Mouse (Mus musculus) heart, postnatal 0 days (tissue): ENCODE results near the gene Ddx39b. TPM values are rescaled to one million over a fixed set of nuclear protein-coding genes. Genes with fewer than 3 reads are reported as not detected.
"Not testable (repeated sequence)": the region's sequence is repeated elsewhere in the genome, so short reads cannot be mapped to it uniquely, and the experiment has no call there.

Experiments
- ATAC-seq: fragments of 200-750 bp; cut with Nextera tagmentation; 2 replicates; pipeline ENCODE4 v1.8.0; 2017; ENCODE audit warnings: low read depth, moderate number of reproducible peaks, moderate library complexity; ENCODE audit not compliant: insufficient read depth
- DNase-seq: peaks from one replicate; pipeline ENCODE4 v3.0.0-alpha.2; 2016; ENCODE audit warnings: low spot score
- H3K27ac ChIP-seq: fragments of 300-500 bp; sonication (generic); 2 replicates; pipeline ENCODE4 v1.5.1; 2014; ENCODE audit warnings: low read depth, mild to moderate bottlenecking
- H3K27me3 ChIP-seq: fragments of 300-500 bp; sonication (generic); 2 replicates; pipeline ENCODE4 v1.6.1; 2014; ENCODE audit warnings: low read length, mixed read lengths; ENCODE audit not compliant: control insufficient read depth, insufficient read depth
- H3K36me3 ChIP-seq: fragments of 300-500 bp; sonication (generic); replicated peaks from 2 replicates; pipeline ENCODE4 v1.6.1; 2014; ENCODE audit warnings: low read length, mixed read lengths; ENCODE audit not compliant: control insufficient read depth, insufficient read depth
- H3K4me1 ChIP-seq: fragments of 300-500 bp; sonication (generic); 2 replicates; pipeline ENCODE4 v1.6.1; 2014; ENCODE audit warnings: antibody characterized with exemption; ENCODE audit not compliant: control insufficient read depth, insufficient read depth
- H3K4me2 ChIP-seq: fragments of 300-500 bp; sonication (generic); 2 replicates; pipeline ENCODE4 v1.6.1; 2014; ENCODE audit warnings: low read depth, mild to moderate bottlenecking, low read length, moderate library complexity
- H3K4me3 ChIP-seq: fragments of 300-500 bp; sonication (generic); 2 replicates; pipeline ENCODE4 v1.5.1; 2014; ENCODE audit warnings: low read depth, low read length
- H3K9ac ChIP-seq: fragments of 300-500 bp; sonication (generic); replicated peaks from 2 replicates; pipeline ENCODE4 v1.6.1; 2014; ENCODE audit warnings: low read depth, low read length, mixed read lengths
- H3K9me3 ChIP-seq: fragments of 300-500 bp; sonication (generic); replicated peaks from 2 replicates; pipeline ENCODE4 v1.6.1; 2016; ENCODE audit warnings: low read length; ENCODE audit not compliant: control insufficient read depth
- CTCF ChIP-seq: IDR thresholded peaks from 2 replicates; pipeline ENCODE4 v1.5.1; 2016; ENCODE audit warnings: antibody characterized with exemption, control low read depth, low read depth
- EP300 ChIP-seq: IDR thresholded peaks from 2 replicates; pipeline ENCODE4 v1.6.1; 2016; ENCODE audit warnings: antibody characterized with exemption, low read depth
- WGBS: fragments of 180-500 bp; shearing (Covaris S2); extraction: QIAGEN DNeasy Blood & Tissue Kit; methylation state at CpG from one replicate; pipeline ENCODE4 v1.1.7; 2014; 5-methylcytosine and 5-hydroxymethylcytosine counted together
- polyA plus RNA-seq: library from polyadenylated mRNA; unstranded; fragments of >200 nt; fragmentation: Nextera tagmentation; extraction: Ambion mirVana; gene quantifications from 2 replicates; pipeline ENCODE4 v1.2.1, GENCODE M21; 2015
- total RNA-seq: library from RNA; depleted of rRNA; stranded (reverse); fragments of >200 nt; gene quantifications from 2 replicates; pipeline ENCODE4 v1.2.3, GENCODE M21; 2014; ENCODE audit warnings: low replicate concordance

Gene Ddx39b
- total and polyA plus RNA-seq, 2 experiments from 2014 or later, result 131 to 162 TPM

- TF ChIP-seq EP300 (no peak), CTCF (no peak)
- H3K4me2 ChIP-seq, result no peak overlapping the region
- no peak overlapping the region for H3K27ac ChIP-seq
- WGBS, result 86% methylated on average over 10 of the region's 10 CpGs
- H3K27me3 ChIP-seq, result no peaks in the 10 kb centered on the region
- H3K9me3 ChIP-seq, result no peaks in the 10 kb centered on the region
- DNase-seq (no peak), ATAC-seq (no peak)
- H3K36me3 ChIP-seq, result peaks cover 55% of the 10 kb centered on the region
- no peak overlapping the region for H3K9ac ChIP-seq
- H3K4me1 ChIP-seq, result 0 out of 2 replicates have a peak, but pooled peaks cover 4% of the 10 kb centered on the region
- H3K4me3 ChIP-seq, result no peak overlapping the region
Measured at GRCm38 (mm10) chr17:35231022-35231421, 10.5 kb upstream of the Ddx39b start.

GRCm38 (mm10) chr17:35232043-35232442 lies 9.5 kb upstream of the Ddx39b start:
- no peak overlapping the region for H3K27ac ChIP-seq
- H3K9me3 ChIP-seq, result no peaks in the 10 kb centered on the region
- H3K27me3 ChIP-seq, result no peaks in the 10 kb centered on the region
- no peak overlapping the region for H3K4me3 ChIP-seq
- peak; percentile 90 for TF ChIP-seq CTCF
- TF ChIP-seq EP300, result no peak
- H3K36me3 ChIP-seq, result peaks cover 48% of the 10 kb centered on the region
- no peak for ATAC-seq
- DNase-seq, result peak; percentile 47
- no peak overlapping the region for H3K4me2 ChIP-seq
- 0 out of 2 replicates have a peak, but pooled peaks cover 4% of the 10 kb centered on the region for H3K4me1 ChIP-seq
- H3K9ac ChIP-seq, result no peak overlapping the region
- 11% methylated on average over 12 of the region's 12 CpGs for WGBS

GRCm38 (mm10) chr17:35232659-35233058 lies 8.9 kb upstream of the Ddx39b start:
- Histone ChIP-seq H3K9ac (no peak overlapping the region), H3K27ac (peak overlapping the region; percentile 89), H3K4me3 (no peak overlapping the region), H3K4me1 (0 out of 2 replicates have a peak, but pooled peaks cover 4% of the 10 kb centered on the region), H3K9me3 (no peaks in the 10 kb centered on the region), H3K36me3 (peaks cover 42% of the 10 kb centered on the region), H3K27me3 (no peaks in the 10 kb centered on the region), H3K4me2 (no peak overlapping the region)
- 72% methylated on average over 5 of the region's 5 CpGs for WGBS
- DNase-seq, result no peak
- no peak for ATAC-seq
- TF ChIP-seq CTCF, result no peak
- no peak for TF ChIP-seq EP300

- no peaks in the 10 kb centered on the region for H3K9me3 ChIP-seq
Measured at GRCm38 (mm10) chr17:35233114-35233980, 8.2 kb upstream of the Ddx39b start, which contains the start of gene Atp6v1g2. TSS of gene Atp6v1g2 (plus strand) at chr17:35233660.

GRCm38 (mm10) chr17:35234090-35234489 lies 7.5 kb upstream of the Ddx39b start:
- H3K27me3 ChIP-seq, DNase-seq, H3K4me1 ChIP-seq, H3K9me3 ChIP-seq, H3K9ac ChIP-seq, ATAC-seq: not testable (repeated sequence)
- Histone ChIP-seq H3K4me3 (peak overlapping the region; percentile 59; the same call in 1 of the 2 replicates), H3K4me2 (peak overlapping the region; percentile 40), H3K36me3 (peaks cover 30% of the 10 kb centered on the region), H3K27ac (peak overlapping the region; percentile 89)
- WGBS, result 72% methylated on average over 7 of the region's 7 CpGs

More at GRCm38 (mm10) chr17:35233114-35233980, 8.2 kb upstream of the Ddx39b start, which contains the start of gene Atp6v1g2:
- H3K4me2 ChIP-seq, result peak within 1 kb of the TSS; percentile 75
- peak within 1 kb of the TSS; percentile 59; the same call in 1 of the 2 replicates for H3K4me3 ChIP-seq
- ATAC-seq, result no peak
- H3K27ac ChIP-seq, result peak within 1 kb of the TSS; percentile 89
- peaks cover 38% of the 10 kb centered on the region for H3K36me3 ChIP-seq
- WGBS, result 50% methylated on average over 18 of the region's 18 CpGs
- no peak within 1 kb of the TSS for H3K9ac ChIP-seq
- DNase-seq, result peak; percentile 49
- H3K27me3 ChIP-seq, result no peaks in the 10 kb centered on the region
- 0 out of 2 replicates have a peak, but pooled peaks cover 4% of the 10 kb centered on the region for H3K4me1 ChIP-seq
- TF ChIP-seq CTCF (no peak), EP300 (no peak)
